Mouse (Mus musculus) bone marrow, adult 2 months (tissue): ENCODE measurements around the gene Slc17a3.

Source experiments
- CTCF ChIP-seq: fragments of 200-500 bp; IDR thresholded peaks from 2 replicates; pipeline ENCODE4 v1.5.1; 2011; ENCODE audit warnings: low read length, control low read depth; ENCODE audit not compliant: control insufficient read depth, insufficient read depth
- POLR2A ChIP-seq: fragments of 200-500 bp; IDR thresholded peaks from 2 replicates; pipeline ENCODE4 v1.6.1; 2011; ENCODE audit warnings: low read depth, mild to moderate bottlenecking, control low read depth, low read length, borderline replicate concordance; ENCODE audit not compliant: control insufficient read depth

GRCm38 (mm10) chr13:23836630-23837029 is 2.6 kb upstream of the Slc17a3 start:
- TF ChIP-seq CTCF (no peak), POLR2A (no peak)
